Mouse (Mus musculus) embryonic fibroblast, embryonic 13.5 days (primary cell): Measurements from ENCODE around the gene Gm20388.

Experiments
- CTCF ChIP-seq: IDR thresholded peaks from 2 replicates; pipeline ENCODE4 v1.5.1; 2011; ENCODE audit warnings: mild to moderate bottlenecking, control low read depth, low read length, moderate library complexity, borderline replicate concordance; ENCODE audit not compliant: insufficient read depth
- POLR2A ChIP-seq: IDR thresholded peaks from 2 replicates; pipeline ENCODE4 v1.6.1; 2011; ENCODE audit warnings: low read depth, mild to moderate bottlenecking, control low read depth, low read length, moderate library complexity

DNA sequence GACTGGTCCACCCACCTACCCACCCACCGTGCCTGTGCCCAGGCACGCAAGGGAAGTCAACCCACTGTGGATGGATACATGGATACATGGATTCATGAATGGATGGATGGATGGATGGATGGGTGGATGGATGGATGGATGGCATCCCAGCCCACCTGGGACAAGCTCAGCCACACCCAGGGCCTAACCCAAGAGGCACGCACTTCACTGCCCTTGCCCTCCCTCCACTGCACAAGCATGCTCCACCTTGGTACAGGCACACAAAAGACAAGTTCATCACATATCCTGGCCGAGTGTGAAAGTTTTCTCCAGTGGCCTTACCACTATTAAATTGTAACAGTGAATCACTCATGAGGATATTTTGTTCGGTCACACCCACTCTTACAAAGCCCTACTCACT lies 3713.6 kb downstream of the Gm20388 start:
- TF ChIP-seq CTCF (no peak), POLR2A (no peak)
